In genomic region chrX:95554321-95554720, GRCm38 (mm10) we compare ENCODE assay signal across 30 mouse cellular contexts. TPM values are rescaled to one million over a fixed set of nuclear protein-coding genes. Genes with fewer than 3 reads are reported as not detected.
"Had no signal": no experiment of that assay in that cellular context is flagged by ENCODE, and none has a peak within 500 bp of the region (broad histone marks: within the 10 kb centered on the region; RNA-seq: fewer than 3 reads in every experiment).

No protein-coding gene starts in this region.

- DNase-seq: gastrocnemius, adult 2 months; gastrocnemius, postnatal 10 days; gastrocnemius, postnatal 25 days; heart, adult 18-20 months; heart, postnatal 10 days; heart, postnatal 4 days; kidney, adult 18-20 months; kidney, adult 8-10 months; kidney, postnatal 10 days; kidney, postnatal 25 days; kidney, postnatal 4 days had no signal

- H3K27ac ChIP-seq: gastrocnemius, adult 2 months; heart, embryonic 10.5 days; hindbrain, embryonic 10.5 days; hindbrain, embryonic 12.5 days; hindbrain, embryonic 14.5 days; intestine, embryonic 15.5 days; layer of hippocampus, adult 2 months; left cerebral cortex, adult 2 months; limb, embryonic 10.5 days; limb, embryonic 12.5 days had no signal

- H3K9me3 ChIP-seq: heart, embryonic 10.5 days; heart, embryonic 12.5 days; hindbrain, embryonic 10.5 days; hindbrain, embryonic 12.5 days; intestine, embryonic 15.5 days; limb, embryonic 10.5 days; limb, embryonic 12.5 days had no signal

- H3K27me3 ChIP-seq: heart, embryonic 12.5 days; hindbrain, embryonic 12.5 days; intestine, embryonic 15.5 days; limb, embryonic 12.5 days had no signal

- H3K4me2 ChIP-seq: heart, embryonic 12.5 days; hindbrain, embryonic 12.5 days; hindbrain, embryonic 14.5 days; intestine, embryonic 15.5 days; limb, embryonic 12.5 days had no signal

- H3K4me3 ChIP-seq: gastrocnemius, adult 2 months; heart, embryonic 10.5 days; heart, embryonic 12.5 days; hindbrain, embryonic 10.5 days; hindbrain, embryonic 12.5 days; intestine, embryonic 15.5 days; layer of hippocampus, adult 2 months; left cerebral cortex, adult 2 months; limb, embryonic 10.5 days; limb, embryonic 12.5 days had no signal

- ATAC-seq: hindbrain, embryonic 16.5 days; inflammation-experienced regulatory T-cells, adult 6 months; intestine, embryonic 15.5 days; intestine, postnatal 0 days had no signal

- H3K9ac ChIP-seq: heart, embryonic 12.5 days; hindbrain, embryonic 12.5 days; hindbrain, embryonic 14.5 days; intestine, embryonic 15.5 days; limb, embryonic 12.5 days had no signal

- H3K4me1 ChIP-seq: heart, embryonic 10.5 days; heart, embryonic 12.5 days; hindbrain, embryonic 10.5 days; hindbrain, embryonic 12.5 days; intestine, embryonic 15.5 days; limb, embryonic 10.5 days; limb, embryonic 12.5 days had no signal

- H3K36me3 ChIP-seq: heart, embryonic 10.5 days; heart, embryonic 12.5 days; hindbrain, embryonic 10.5 days; hindbrain, embryonic 12.5 days; intestine, embryonic 15.5 days; limb, embryonic 10.5 days; limb, embryonic 12.5 days had no signal

RNA-seq across cellular contexts. Expression of gene Asb12, which starts 3.5 kb away (rescaled TPM):
- polyA plus RNA-seq: hindbrain, embryonic 10.5 days; inflammation-experienced regulatory T-cells, adult 6 months; intestine, postnatal 0 days; limb, embryonic 10.5 days; limb, embryonic 12.5 days had no signal

RNA-seq across cellular contexts. Expression of gene Pfn5, which starts 3.6 kb away (rescaled TPM):
- polyA plus RNA-seq: frontal cortex, adult 2 months; heart, embryonic 10.5 days; heart, embryonic 12.5 days; heart, embryonic 14.5 days; heart, embryonic 16.5 days; hindbrain, embryonic 10.5 days; hindbrain, embryonic 12.5 days; hindbrain, embryonic 14.5 days; hindbrain, embryonic 16.5 days; inflammation-experienced regulatory T-cells, adult 6 months; intestine, embryonic 15.5 days; intestine, postnatal 0 days; kidney, embryonic 14.5 days; kidney, embryonic 16.5 days; limb, embryonic 10.5 days; limb, embryonic 12.5 days; limb, embryonic 14.5 days had no signal
